Comparison of ENCODE assay signal across 8 mouse cellular contexts in the genomic region with DNA sequence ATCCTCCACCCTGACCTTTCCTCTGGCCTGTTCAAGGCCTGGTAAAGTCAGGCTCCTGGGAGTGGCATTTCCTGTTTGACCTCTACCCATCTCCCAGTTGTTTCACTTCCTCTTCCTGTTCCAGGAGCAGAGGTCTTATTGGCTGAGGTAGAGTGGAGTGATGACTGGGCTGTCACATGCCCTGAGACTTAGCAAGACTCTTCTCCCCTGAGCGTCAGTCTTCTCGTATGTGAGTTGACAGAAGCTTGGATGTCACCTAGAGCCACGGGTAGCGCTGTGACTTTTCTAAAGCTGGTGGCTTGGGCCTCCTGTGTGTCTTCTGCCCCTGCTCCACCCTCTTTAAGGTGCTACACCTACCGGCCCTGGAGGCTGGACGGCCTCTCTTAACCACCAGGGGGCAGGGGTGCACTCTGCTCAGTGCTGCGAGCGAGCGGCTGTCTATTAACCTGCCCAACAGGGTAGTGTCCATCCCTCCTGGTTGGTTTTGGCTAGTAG. TPM values are rescaled to one million over a fixed set of nuclear protein-coding genes. Genes with fewer than 3 reads are reported as not detected.
A peak's percentile ranks its signal among the peaks of the same experiment; 100 is the strongest.
DNase-seq lines count a peak whose midpoint lies in the region; ATAC-seq and TF ChIP-seq lines count a peak whose summit lies in the region.

No protein-coding gene starts in this region.

- 15% methylated on average over 9 of the region's 9 CpGs for WGBS in heart, embryonic 15.5 days
- 18% methylated on average over 9 of the region's 9 CpGs for WGBS in lung, embryonic 15.5 days

- 0 out of 2 replicates have a peak, but pooled peaks cover 9% of the 10 kb centered on the region for H3K27me3 ChIP-seq in heart, embryonic 15.5 days
- H3K27me3 ChIP-seq in lung, embryonic 15.5 days = no peaks in the 10 kb centered on the region

- no peak overlapping the region for H3K4me3 ChIP-seq in cortical plate, adult 2 months (ENCODE audit: insufficient read depth, low read length)
- no peak overlapping the region for H3K4me3 ChIP-seq in heart, embryonic 15.5 days
- H3K4me3 ChIP-seq in lung, embryonic 15.5 days = no peak overlapping the region

- ATAC-seq in CD4-positive, CD25-positive, alpha-beta regulatory T cell, adult 4 months = peak; percentile 46
- no peak for ATAC-seq in heart, embryonic 15.5 days (replicated peaks; ENCODE audit: insufficient number of reproducible peaks, insufficient read depth, low FRiP score, low read depth)
- ATAC-seq in lung, embryonic 15.5 days (ENCODE audit: borderline replicate concordance, extremely low read depth, low FRiP score, low TSS enrichment) = no peak

- no peak overlapping the region for H3K27ac ChIP-seq in cortical plate, adult 2 months (ENCODE audit: insufficient read depth, low read length)
- peak overlapping the region; percentile 13 for H3K27ac ChIP-seq in heart, embryonic 15.5 days
- 0 out of 2 replicates have a peak overlapping the region, but pooled peaks have one; percentile 2 for H3K27ac ChIP-seq in lung, embryonic 15.5 days

- peak; percentile 59 for DNase-seq in WW6 (ENCODE audit: low read depth, low spot score)
- peak; percentile 87 to 88 for DNase-seq in kidney, postnatal 25 days
- peak; percentile 55 for DNase-seq in right cerebral cortex, adult 18-20 months
- DNase-seq in urinary bladder, adult 18-20 months (ENCODE audit: low spot score in 2 of 2) = peak; percentile 53 to 70

- no peak for TF ChIP-seq POLR2A in cortical plate, adult 2 months (IDR thresholded peaks at IDR 0.05; ENCODE audit: extremely low read depth, insufficient read depth, low read length)

- H3K9ac ChIP-seq in heart, embryonic 15.5 days = no peak overlapping the region
- H3K9ac ChIP-seq in lung, embryonic 15.5 days = no peak overlapping the region

- peaks cover 19% of the 10 kb centered on the region for H3K36me3 ChIP-seq in heart, embryonic 15.5 days
- H3K36me3 ChIP-seq in lung, embryonic 15.5 days = peaks cover 17% of the 10 kb centered on the region

- no peaks in the 10 kb centered on the region for H3K4me1 ChIP-seq in cortical plate, adult 2 months (ENCODE audit: control insufficient read depth, insufficient read depth, low read length)
- H3K4me1 ChIP-seq in heart, embryonic 15.5 days (replicated peaks) = peaks cover 27% of the 10 kb centered on the region
- peaks cover 27% of the 10 kb centered on the region for H3K4me1 ChIP-seq in lung, embryonic 15.5 days

- peak; percentile 72 for TF ChIP-seq CTCF in cortical plate, adult 2 months (IDR thresholded peaks at IDR 0.05; ENCODE audit: extremely low read depth, insufficient read depth, low read length)

- no peaks in the 10 kb centered on the region for H3K9me3 ChIP-seq in heart, embryonic 15.5 days (replicated peaks)
- no peaks in the 10 kb centered on the region for H3K9me3 ChIP-seq in lung, embryonic 15.5 days

- no peak overlapping the region for H3K4me2 ChIP-seq in heart, embryonic 15.5 days
- no peak overlapping the region for H3K4me2 ChIP-seq in lung, embryonic 15.5 days

RNA-seq across cellular contexts. Expression of a gene that starts 6.8 kb away (rescaled TPM):
- polyA plus RNA-seq in CD4-positive, CD25-positive, alpha-beta regulatory T cell, adult 4 months (2017; shearing (Covaris generic)) = 100 to 1,000 TPM; 426 to 510 TPM
- polyA plus RNA-seq in cortical plate, adult 2 months (2012; rRNA removed) = 165 and 175 TPM in 2 replicates
- 184 and 206 TPM in 2 replicates for polyA plus RNA-seq in heart, embryonic 15.5 days (2015; fragmentation: Nextera tagmentation; extraction: Ambion mirVana)
- 215 and 229 TPM in 2 replicates for polyA plus RNA-seq in lung, embryonic 15.5 days (2015; fragmentation: Nextera tagmentation; extraction: Ambion mirVana)

RNA-seq across cellular contexts. Expression of a gene that starts 7.7 kb away (rescaled TPM):
- polyA plus RNA-seq in CD4-positive, CD25-positive, alpha-beta regulatory T cell, adult 4 months (2017; shearing (Covaris generic)) = 10 to 100 TPM; 27.1 to 30.3 TPM
- polyA plus RNA-seq in cortical plate, adult 2 months (2012; rRNA removed) = 19.6 and 20.9 TPM in 2 replicates
- 59.8 and 70.3 TPM in 2 replicates for polyA plus RNA-seq in heart, embryonic 15.5 days (2015; fragmentation: Nextera tagmentation; extraction: Ambion mirVana)
- 57.1 and 58.7 TPM in 2 replicates for polyA plus RNA-seq in lung, embryonic 15.5 days (2015; fragmentation: Nextera tagmentation; extraction: Ambion mirVana)

RNA-seq across cellular contexts. Expression of a gene that starts 52.0 kb away (rescaled TPM):
- polyA plus RNA-seq in CD4-positive, CD25-positive, alpha-beta regulatory T cell, adult 4 months (2017; shearing (Covaris generic)) = 100 to 1,000 TPM; 185 to 348 TPM
- polyA plus RNA-seq in cortical plate, adult 2 months (2012; rRNA removed) = 396 and 492 TPM in 2 replicates
- 17.4 and 27.6 TPM in 2 replicates for polyA plus RNA-seq in heart, embryonic 15.5 days (2015; fragmentation: Nextera tagmentation; extraction: Ambion mirVana)
- 28.7 and 32.3 TPM in 2 replicates for polyA plus RNA-seq in lung, embryonic 15.5 days (2015; fragmentation: Nextera tagmentation; extraction: Ambion mirVana)
